Mouse (Mus musculus): Measurements from ENCODE around the gene Gm8206. TPM values are rescaled to one million over a fixed set of nuclear protein-coding genes. Genes with fewer than 3 reads are reported as not detected.
"Not testable (repeated sequence)": the region's sequence is repeated elsewhere in the genome, so short reads cannot be mapped to it uniquely, and the experiment has no call there.

Gm8206 gene
- not detected in 2 replicates for total RNA-seq (2017)

DNA sequence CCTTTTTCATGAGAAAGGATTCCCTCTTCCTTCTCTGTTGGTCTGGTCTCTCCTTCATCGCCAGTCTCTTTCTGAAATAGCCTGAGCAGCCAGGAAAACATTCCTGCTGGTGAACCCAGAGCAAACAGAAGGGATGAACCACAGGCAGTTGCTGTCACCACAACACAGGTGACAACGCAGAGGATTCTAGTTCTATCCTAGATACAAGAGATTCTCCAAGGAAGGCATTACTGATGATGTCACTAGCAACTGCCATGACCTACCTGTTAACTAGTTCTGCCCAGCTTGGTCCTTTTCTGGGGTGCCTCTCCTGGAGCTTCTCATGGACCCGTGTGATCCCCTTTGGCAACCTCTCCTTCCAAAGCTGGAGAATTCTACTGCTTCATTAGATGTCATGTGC lies at the start of gene Gm8206:
Gm8206 (minus strand) TSS at position 101 of the 400 bp plus-strand sequence.
- ATAC-seq (replicated peaks; ENCODE audit: low read depth, poor library complexity, severe bottlenecking): not testable (repeated sequence)

GRCm38 (mm10) chr14:6125707-6126106 lies 32.0 kb upstream of the Gm8206 start, which contains the start of gene Gm3476:
Gene Gm3476 (minus strand): TSS chr14:6125807.
- ATAC-seq (replicated peaks; ENCODE audit: low read depth, poor library complexity, severe bottlenecking): not testable (repeated sequence)

- peak; percentile 95 for ATAC-seq (replicated peaks; ENCODE audit: low read depth, poor library complexity, severe bottlenecking)
These were observed 14.7 kb upstream of the Gm8206 start, which contains the start of gene Gm3468 for GRCm38 (mm10) chr14:6108272-6108925. Gene Gm3468 (minus strand): TSS chr14:6108665.

DNA sequence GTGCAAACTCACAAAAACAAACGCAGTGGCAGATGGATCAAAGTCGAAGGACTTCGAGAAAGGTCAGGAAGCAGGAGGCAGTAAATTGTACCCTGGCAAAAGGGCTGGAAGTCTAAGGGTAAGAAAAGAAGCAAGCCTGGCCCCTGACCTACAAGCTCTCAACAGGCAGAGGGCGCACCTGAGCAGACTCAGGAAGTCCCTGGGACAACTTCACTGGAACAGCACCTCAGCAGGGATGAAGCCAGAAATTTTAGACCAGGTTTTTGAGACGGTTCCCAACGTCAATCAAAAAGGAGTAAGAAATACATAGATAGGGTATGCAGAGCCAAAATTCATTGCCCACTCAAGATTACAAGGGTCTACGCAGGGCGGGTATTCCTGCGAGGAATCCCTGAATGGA lies 13.8 kb upstream of the Gm8206 start:
- ATAC-seq (replicated peaks; ENCODE audit: low read depth, poor library complexity, severe bottlenecking): not testable (repeated sequence)

DNA sequence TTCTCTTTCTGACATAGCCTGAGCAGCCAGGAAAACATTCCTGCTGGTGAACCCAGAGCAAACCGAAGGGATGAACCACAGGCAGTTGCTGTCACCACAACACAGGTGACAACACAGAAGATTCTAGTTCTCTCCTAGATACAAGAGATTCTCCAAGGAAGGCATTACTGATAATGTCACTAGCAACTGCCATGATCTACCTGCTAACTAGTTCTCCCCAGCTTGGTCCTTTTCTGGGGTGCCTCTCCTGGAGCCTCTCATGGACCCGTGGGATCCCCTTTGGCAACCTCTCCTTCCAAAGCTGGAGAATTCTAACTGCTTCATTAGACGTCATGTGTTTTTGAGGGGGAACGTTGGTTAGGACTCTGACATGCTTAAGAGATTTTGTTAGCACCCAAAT lies 35.6 kb downstream of the Gm8206 start, which contains the start of gene Gm6337:
Gm6337 (minus strand) TSS at position 101 of the 400 bp plus-strand sequence.
- ATAC-seq (replicated peaks; ENCODE audit: low read depth, poor library complexity, severe bottlenecking): not testable (repeated sequence)

DNA sequence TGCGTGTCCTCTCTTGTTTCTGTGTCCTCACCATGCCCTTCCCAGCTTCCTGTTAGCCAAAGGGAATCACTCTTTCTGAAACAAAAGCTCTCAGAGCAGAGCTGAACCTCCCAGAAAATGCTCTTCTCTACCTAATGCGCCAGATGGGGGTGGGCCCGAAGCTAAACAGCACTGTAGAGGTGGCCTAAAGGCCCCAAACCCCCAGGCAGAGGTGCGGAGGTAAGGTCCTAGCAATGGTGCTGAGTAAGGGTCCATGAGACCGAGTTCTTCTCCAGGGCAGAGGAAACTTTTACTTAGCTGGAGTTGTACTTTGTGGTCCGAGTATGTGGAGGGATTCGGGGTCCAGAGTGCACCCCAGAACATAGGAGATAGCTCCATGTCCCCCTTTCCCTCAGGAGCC lies 106.6 kb downstream of the Gm8206 start:
- ATAC-seq (replicated peaks; ENCODE audit: low read depth, poor library complexity, severe bottlenecking): not testable (repeated sequence)

GRCm38 (mm10) chr14:5979037-5979436 lies 114.7 kb downstream of the Gm8206 start, which contains the start of gene Gm3453:
Gene Gm3453 (minus strand): TSS chr14:5979137.
- not testable (repeated sequence) for ATAC-seq (replicated peaks; ENCODE audit: low read depth, poor library complexity, severe bottlenecking)

Other genes with a start within 250 kb of the Gm8206 start
- not detected in 2 replicates for gene Gm8237, start 213.6 kb downstream of the Gm8206 start, total RNA-seq (2017)
- not detected in 2 replicates for gene Gm3248, start 132.2 kb downstream of the Gm8206 start, total RNA-seq (2017)
- gene Gm3453, start 114.8 kb downstream of the Gm8206 start, total RNA-seq (2017): not detected in 2 replicates
- not detected in 2 replicates for gene Gm6337, start 35.7 kb downstream of the Gm8206 start, total RNA-seq (2017)
- gene Gm3468, start 14.7 kb upstream of the Gm8206 start, total RNA-seq (2017): 0.55 and 0.97 TPM in 2 replicates
- not detected in 2 replicates for gene Gm3476, start 31.9 kb upstream of the Gm8206 start, total RNA-seq (2017)
- gene Gm21560, start 125.3 kb upstream of the Gm8206 start, total RNA-seq (2017): not detected in 2 replicates
- not detected in 2 replicates for gene Gm3411, start 193.3 kb upstream of the Gm8206 start, total RNA-seq (2017)
- gene Gm21103, start 210.9 kb upstream of the Gm8206 start, total RNA-seq (2017): not detected in 2 replicates
- gene Gm3618, start 249.7 kb upstream of the Gm8206 start, total RNA-seq (2017): not detected in 2 replicates